In the genomic region with DNA sequence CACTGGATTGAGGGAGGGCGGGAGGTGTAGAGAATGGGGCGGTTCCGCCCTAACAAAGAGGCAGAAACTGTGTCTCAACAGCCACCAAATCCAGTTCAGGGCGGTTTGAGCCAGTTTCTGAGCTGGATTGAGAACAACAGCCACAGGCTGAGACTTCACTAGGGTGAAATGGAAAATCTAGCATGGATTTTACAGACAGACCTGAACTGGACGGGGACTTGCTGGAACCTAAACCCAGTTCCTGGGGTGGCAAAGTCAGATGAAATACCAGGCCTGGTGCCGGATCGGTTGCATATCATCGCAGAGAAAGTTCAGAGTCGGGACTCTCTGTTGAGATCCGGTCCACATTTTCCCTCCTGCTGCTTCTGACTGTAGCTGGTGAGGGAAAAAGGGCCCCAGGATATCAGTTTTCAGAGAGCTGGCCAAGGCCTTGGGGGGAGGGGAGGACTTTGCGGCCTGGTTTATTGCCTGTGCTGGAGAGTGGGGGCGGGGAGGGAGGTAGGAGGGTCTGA, we compare ENCODE assay signal across 1 mouse cellular context.
TF ChIP-seq lines count a peak whose summit lies in the region.

No protein-coding gene starts in this region.

TF ChIP-seq in CH12.LX, 34 proteins besides CTCF, POLR2A, EP300 and RAD21 (continued from another document):
- TF ChIP-seq MAFK (IDR thresholded peaks at IDR 0.05; ENCODE audit: insufficient replicate concordance, low read length), result no peak
- no peak for TF ChIP-seq GABPA (IDR thresholded peaks at IDR 0.05; ENCODE audit: insufficient replicate concordance, low read depth, low read length)
- no peak for TF ChIP-seq RCOR1 (conservative IDR thresholded peaks at IDR 0.05; ENCODE audit: low read depth, low read length)
- TF ChIP-seq SMC3 (IDR thresholded peaks at IDR 0.05; ENCODE audit: low read depth, low read length), result peak; percentile 29; the same call in 1 of the 2 replicates
- peak; percentile 46; the same call in 1 of the 2 replicates for TF ChIP-seq USF2 (conservative IDR thresholded peaks at IDR 0.05; ENCODE audit: low read depth, low read length)
- no peak; the same call in none of the 2 replicates for TF ChIP-seq TBP (conservative IDR thresholded peaks at IDR 0.05; ENCODE audit: low read depth, low read length)
- no peak for TF ChIP-seq ELF1 (IDR thresholded peaks at IDR 0.05; ENCODE audit: low read depth, low read length)
- TF ChIP-seq E2F4 (IDR thresholded peaks at IDR 0.05; ENCODE audit: insufficient replicate concordance, low read depth, low read length), result no peak
- TF ChIP-seq ZC3H11A (IDR thresholded peaks at IDR 0.05; ENCODE audit: low read depth, low read length), result no peak
- TF ChIP-seq JUND (conservative IDR thresholded peaks at IDR 0.05; ENCODE audit: low read depth, low read length), result no peak
- no peak for TF ChIP-seq ZKSCAN1 (IDR thresholded peaks at IDR 0.05; ENCODE audit: borderline replicate concordance, low read depth, low read length)
- TF ChIP-seq MYC (IDR thresholded peaks at IDR 0.05; ENCODE audit: low read depth, low read length), result no peak
- TF ChIP-seq CHD2 (IDR thresholded peaks at IDR 0.05; ENCODE audit: low read length), result peak; percentile 98
- peak; percentile 6; the same call in 1 of the 2 replicates for TF ChIP-seq JUN (IDR thresholded peaks at IDR 0.05; ENCODE audit: insufficient read depth, low read depth, low read length)
- no peak for TF ChIP-seq ZNF384 (IDR thresholded peaks at IDR 0.05; ENCODE audit: low read depth, low read length)
- TF ChIP-seq IRF4 (IDR thresholded peaks at IDR 0.05; ENCODE audit: low read depth, low read length), result peak; percentile 74; the same call in 1 of the 2 replicates
- no peak; the same call in 1 of the 2 replicates for TF ChIP-seq MEF2A (IDR thresholded peaks at IDR 0.05; ENCODE audit: borderline replicate concordance, low read depth, low read length)
- peak; percentile 46; the same call in 1 of the 2 replicates for TF ChIP-seq MAZ (IDR thresholded peaks at IDR 0.05; ENCODE audit: low read depth, low read length)
- TF ChIP-seq ZMIZ1 (IDR thresholded peaks at IDR 0.05; ENCODE audit: low read depth, low read length), result no peak
- no peak for TF ChIP-seq NRF1 (IDR thresholded peaks at IDR 0.05; ENCODE audit: low read depth, low read length)
- TF ChIP-seq MXI1 (IDR thresholded peaks at IDR 0.05; ENCODE audit: low read depth, low read length), result no peak
- no peak for TF ChIP-seq PAX5 (IDR thresholded peaks at IDR 0.05; ENCODE audit: low read length)
- TF ChIP-seq HCFC1 (IDR thresholded peaks at IDR 0.05; ENCODE audit: low read depth, low read length), result peak; percentile 47; the same call in 1 of the 2 replicates
